Mouse (Mus musculus) CH12.LX (cell line): ENCODE data around the gene Dnajb5. TPM values are rescaled to one million over a fixed set of nuclear protein-coding genes. Genes with fewer than 3 reads are reported as not detected.
A peak's percentile ranks its signal among the peaks of the same experiment; 100 is the strongest.
"Not testable (repeated sequence)": the region's sequence is repeated elsewhere in the genome, so short reads cannot be mapped to it uniquely, and the experiment has no call there.

ENCODE experiments used
- DNase-seq: peaks from one replicate; pipeline ENCODE4 v3.0.0-alpha.2; 2013; ENCODE audit errors: extremely low read depth
- H3K27ac ChIP-seq: 2 replicates; pipeline ENCODE4 v1.5.1; 2012; ENCODE audit warnings: low read depth, mild to moderate bottlenecking, control low read depth, moderate library complexity; ENCODE audit not compliant: insufficient read depth
- H3K27me3 ChIP-seq: replicated peaks from 2 replicates; pipeline ENCODE3; 2012; ENCODE audit warnings: inconsistent platforms
- H3K36me3 ChIP-seq, 2 experiments: replicated peaks in 1 of 2; 2 replicates each; pipeline versions ENCODE3 to v1.6.1; 2012; ENCODE audit warnings: inconsistent platforms in 1 of 2, low read length in 1 of 2, mild to moderate bottlenecking in 1 of 2, mixed read lengths in 1 of 2, moderate library complexity in 1 of 2; ENCODE audit not compliant: control insufficient read depth in 1 of 2, insufficient read depth in 1 of 2
- H3K4me1 ChIP-seq, 2 experiments: 2 replicates each; pipeline ENCODE4 v1.6.1; 2012; ENCODE audit warnings: inconsistent platforms in 1 of 2, moderate library complexity in 1 of 2; ENCODE audit not compliant: insufficient read depth in 2 of 2, control insufficient read depth in 1 of 2
- H3K4me2 ChIP-seq: 2 replicates; pipeline ENCODE4 v1.6.1; 2012; ENCODE audit warnings: low read depth, mild to moderate bottlenecking, control low read depth; ENCODE audit not compliant: poor library complexity, insufficient read depth, severe bottlenecking
- H3K4me3 ChIP-seq, 3 experiments: fragments of 150-350 bp in 1 of 3; sonication (generic) in 1 of 3; replicated peaks in 1 of 3; 2 replicates each; pipeline versions ENCODE3 to v1.5.1; 2011 to 2012; ENCODE audit warnings: low read depth in 2 of 3, low read length in 2 of 3, mild to moderate bottlenecking in 2 of 3, moderate library complexity in 2 of 3, control low read depth in 1 of 3, improper control_type of control experiment in 1 of 3, inconsistent platforms in 1 of 3, mixed read lengths in 1 of 3; ENCODE audit not compliant: poor library complexity in 1 of 3
- H3K79me2 ChIP-seq: replicated peaks from 2 replicates; pipeline ENCODE4 v1.6.1; 2012; ENCODE audit warnings: mild to moderate bottlenecking, moderate library complexity; ENCODE audit not compliant: control insufficient read depth, poor library complexity, insufficient read depth, severe bottlenecking; ENCODE audit errors: extremely low read depth
- H3K9ac ChIP-seq: 2 replicates; pipeline ENCODE4 v1.6.1; 2012; ENCODE audit warnings: low read depth, mild to moderate bottlenecking, control low read depth, moderate library complexity; ENCODE audit not compliant: insufficient read depth
- H3K9me3 ChIP-seq: replicated peaks from 2 replicates; pipeline ENCODE3; 2012; ENCODE audit warnings: low read length, inconsistent platforms, mixed read lengths
- CHD2 ChIP-seq: IDR thresholded peaks from 2 replicates; pipeline ENCODE4 v1.6.1; 2011; ENCODE audit warnings: low read length, improper control_type of control experiment
- CTCF ChIP-seq, 2 experiments: IDR thresholded peaks in 1 of 2; conservative IDR thresholded peaks in 1 of 2; 2 replicates each; pipeline ENCODE4 v1.5.1; 2011 to 2012; ENCODE audit warnings: low read depth in 2 of 2, low read length in 2 of 2, improper control_type of control experiment in 1 of 2, inconsistent platforms in 1 of 2, mild to moderate bottlenecking in 1 of 2, moderate library complexity in 1 of 2
- E2F4 ChIP-seq: IDR thresholded peaks from 2 replicates; pipeline ENCODE4 v1.6.1; 2011; ENCODE audit warnings: low read depth, low read length, improper control_type of control experiment; ENCODE audit not compliant: insufficient replicate concordance
- ELF1 ChIP-seq: IDR thresholded peaks from 2 replicates; pipeline ENCODE4 v1.6.1; 2014; ENCODE audit warnings: low read depth, mild to moderate bottlenecking, inconsistent platforms, low read length, improper control_type of control experiment
- HCFC1 ChIP-seq: IDR thresholded peaks from 2 replicates; pipeline ENCODE4 v1.6.1; 2012; ENCODE audit warnings: low read depth, mild to moderate bottlenecking, inconsistent platforms, low read length, improper control_type of control experiment
- JUN ChIP-seq: IDR thresholded peaks from 2 replicates; pipeline ENCODE4 v1.6.1; 2011; ENCODE audit warnings: low read depth, mild to moderate bottlenecking, low read length, improper control_type of control experiment, moderate library complexity; ENCODE audit not compliant: insufficient read depth
- KAT2A ChIP-seq: IDR thresholded peaks from 2 replicates; pipeline ENCODE4 v1.6.1; 2012; ENCODE audit warnings: low read length, improper control_type of control experiment, inconsistent platforms; ENCODE audit not compliant: insufficient replicate concordance
- MAFK ChIP-seq: IDR thresholded peaks from 2 replicates; pipeline ENCODE4 v1.6.1; 2011; ENCODE audit warnings: low read length, improper control_type of control experiment; ENCODE audit not compliant: insufficient replicate concordance
- MAZ ChIP-seq: IDR thresholded peaks from 2 replicates; pipeline ENCODE4 v1.6.1; 2012; ENCODE audit warnings: low read depth, mild to moderate bottlenecking, inconsistent platforms, low read length, improper control_type of control experiment, moderate library complexity
- MXI1 ChIP-seq: IDR thresholded peaks from 2 replicates; pipeline ENCODE4 v1.6.1; 2011; ENCODE audit warnings: mild to moderate bottlenecking, low read depth, low read length, improper control_type of control experiment
- MYC ChIP-seq: IDR thresholded peaks from 2 replicates; pipeline ENCODE4 v1.6.1; 2011; ENCODE audit warnings: low read depth, mild to moderate bottlenecking, improper control_type of control experiment, low read length
- NELFE ChIP-seq: IDR thresholded peaks from 2 replicates; pipeline ENCODE4 v1.6.1; 2011; ENCODE audit warnings: low read depth, low read length, improper control_type of control experiment
- NRF1 ChIP-seq: IDR thresholded peaks from 2 replicates; pipeline ENCODE4 v1.6.1; 2014; ENCODE audit warnings: low read depth, mild to moderate bottlenecking, inconsistent platforms, low read length, improper control_type of control experiment, moderate library complexity
- POLR2A ChIP-seq: IDR thresholded peaks from 2 replicates; pipeline ENCODE4 v1.6.1; 2011; ENCODE audit warnings: low read depth, mild to moderate bottlenecking, improper control_type of control experiment, low read length
- POLR2AphosphoS2 ChIP-seq: IDR thresholded peaks from 2 replicates; pipeline ENCODE4 v1.6.1; 2011; ENCODE audit warnings: low read depth, low read length, improper control_type of control experiment
- TBP ChIP-seq: conservative IDR thresholded peaks from 2 replicates; pipeline ENCODE4 v1.6.1; 2011; ENCODE audit warnings: low read depth, low read length, improper control_type of control experiment
- TCF12 ChIP-seq: IDR thresholded peaks from 2 replicates; pipeline ENCODE4 v1.6.1; 2014; ENCODE audit warnings: low read depth, mild to moderate bottlenecking, inconsistent platforms, low read length, improper control_type of control experiment
- USF1 ChIP-seq: IDR thresholded peaks from 2 replicates; pipeline ENCODE4 v1.6.1; 2014; ENCODE audit warnings: low read depth, mild to moderate bottlenecking, inconsistent platforms, low read length, improper control_type of control experiment
- ZKSCAN1 ChIP-seq: IDR thresholded peaks from 2 replicates; pipeline ENCODE4 v1.6.1; 2012; ENCODE audit warnings: low read depth, inconsistent platforms, low read length, improper control_type of control experiment, borderline replicate concordance
- ZMIZ1 ChIP-seq: IDR thresholded peaks from 2 replicates; pipeline ENCODE4 v1.6.1; 2012; ENCODE audit warnings: low read depth, mild to moderate bottlenecking, inconsistent platforms, low read length, improper control_type of control experiment
- ZNF384 ChIP-seq: IDR thresholded peaks from 2 replicates; pipeline ENCODE4 v1.6.1; 2012; ENCODE audit warnings: low read depth, low read length, improper control_type of control experiment, inconsistent platforms
- dilution Hi-C: fragments of 300-500 bp; cut with MboI; formaldehyde crosslinking; loops from 2 replicates; pipeline ENCODE4 v1.14.3; 2020; ENCODE audit warnings: low sequenced_read_pairs; ENCODE audit not compliant: extremely low pct_unique_long_range_greater_than_20kb, extremely low pct_ligation_motif_present
- in situ Hi-C: fragments of 300-500 bp; cut with MboI; formaldehyde crosslinking; loops from 3 replicates; pipeline ENCODE4 v1.14.3; 2019; ENCODE audit warnings: low sequenced_read_pairs, low pct_ligation_motif_present, low pct_unique_long_range_greater_than_20kb, mixed read lengths
- polyA plus RNA-seq: library from polyadenylated mRNA; unstranded; fragments of >175 nt; gene quantifications from 2 replicates; pipeline ENCODE4 v1.2.1, GENCODE M21; 2012; ENCODE audit warnings: low read depth; ENCODE audit not compliant: insufficient read length
- total RNA-seq, 2 experiments: library from RNA; depleted of rRNA; stranded (reverse); fragments of 300-350 nt in 1 of 2; fragments of >200 nt in 1 of 2; gene quantifications; 2 replicates each; pipeline ENCODE4 v1.2.3; 2012 to 2014

Dnajb5 gene
- total and polyA plus RNA-seq, 3 experiments, result 1.9 to 3.9 (median 2.7) TPM

GRCm38 (mm10) chr4:42999451-43000140 is 50.0 kb downstream of the Dnajb5 start (continued):
- no peak for TF ChIP-seq E2F4
- TF ChIP-seq CTCF (conservative IDR thresholded peaks at IDR 0.05 in 1 of 2, IDR thresholded peaks at IDR 0.05 in 1 of 2; ENCODE audit: low read depth in 2 of 2, low read length in 2 of 2), result peak in 1 of 2 experiments; percentile 51; a peak in 2 of 4 replicates
- peak; percentile 28; the same call in 1 of the 2 replicates for TF ChIP-seq MAFK
- peak; percentile 57 for TF ChIP-seq ZNF384
- peak; percentile 18; the same call in 1 of the 2 replicates for TF ChIP-seq TCF12
- TF ChIP-seq ZKSCAN1, result no peak
- TF ChIP-seq MYC, result peak; percentile 85; the same call in 1 of the 2 replicates
- TF ChIP-seq POLR2AphosphoS2, result no peak
- no peak for TF ChIP-seq NRF1
- TF ChIP-seq USF1, result peak; percentile 73
- 0 out of 2 replicates have a peak, but pooled peaks have one; percentile 11 for TF ChIP-seq ZMIZ1
- TF ChIP-seq HCFC1, result peak; percentile 59
- no peak for TF ChIP-seq JUN
- TF ChIP-seq MAZ, result peak; percentile 36; the same call in 1 of the 2 replicates
- TF ChIP-seq MXI1, result peak; percentile 98
- TF ChIP-seq TBP, result no peak
- 0 out of 2 replicates have a peak, but pooled peaks have one; percentile 18 for TF ChIP-seq KAT2A

GRCm38 (mm10) chr4:43000141-43000986 is 50.8 kb downstream of the Dnajb5 start, which contains the start of gene Vcp:
TSS of gene Vcp (minus strand) at chr4:43000507.
- peaks cover 16 to 55% of the 10 kb centered on the region in 2 experiments for H3K36me3 ChIP-seq
- in situ Hi-C loops, result loop anchor here (25.0 kb wide), 1 partner anchor 562 kb away; the partner anchor contains the start of genes Creb3 and Tln1
- dilution Hi-C loops, result not testable (repeated sequence)

More at GRCm38 (mm10) chr4:43000141-43000986, 50.8 kb downstream of the Dnajb5 start, which contains the start of gene Vcp:
- not testable (repeated sequence) for H3K9me3 ChIP-seq
- peak; percentile 98 for DNase-seq
- Histone ChIP-seq H3K79me2 (peaks cover 43% of the 10 kb centered on the region), H3K4me2 (peak within 1 kb of the TSS; percentile 67), H3K9ac (peak within 1 kb of the TSS; percentile 96), H3K4me3 (peak within 1 kb of the TSS; percentile 80 to 98 (median 88)), H3K27ac (peak within 1 kb of the TSS; percentile 94)
- TF ChIP-seq MYC (0 out of 2 replicates have a peak, but pooled peaks have one; percentile 33), HCFC1 (peak; percentile 69), TBP (peak; percentile 72; the same call in 1 of the 2 replicates), NRF1 (peak; percentile 40), POLR2AphosphoS2 (peak; percentile 81), KAT2A (peak; percentile 60; the same call in 1 of the 2 replicates), TCF12 (peak; percentile 10; the same call in 1 of the 2 replicates), ELF1 (peak; percentile 79), NELFE (peak; percentile 21; the same call in 1 of the 2 replicates), POLR2A (peak; percentile 63; the same call in 1 of the 2 replicates), CHD2 (peak; percentile 98)
- TF ChIP-seq, all 38 proteins: peak for 11; not testable (repeated sequence) for 27
- not testable (repeated sequence) for H3K27me3 ChIP-seq
- H3K4me1 ChIP-seq, result peaks cover 0 to 19% of the 10 kb centered on the region in 2 experiments; a peak in 2 of 4 replicates
